Mouse (Mus musculus) embryonic facial prominence, embryonic 14.5 days (tissue): ENCODE measurements around the gene Cnnm1. TPM values are rescaled to one million over a fixed set of nuclear protein-coding genes. Genes with fewer than 3 reads are reported as not detected.

Experiments
- ATAC-seq: fragments of 200-750 bp; cut with Nextera tagmentation; 2 replicates; pipeline ENCODE4 v1.8.0; 2017; ENCODE audit warnings: low read depth, moderate number of reproducible peaks, moderate TSS enrichment
- DNase-seq: peaks from one replicate; pipeline ENCODE4 v3.0.0-alpha.2; 2015; ENCODE audit warnings: low spot score
- H3K27ac ChIP-seq: fragments of 300-500 bp; sonication (generic); replicated peaks from 2 replicates; pipeline ENCODE4 v1.5.1; 2014; ENCODE audit warnings: low read depth, mild to moderate bottlenecking, low read length, moderate library complexity
- H3K27me3 ChIP-seq: fragments of 300-500 bp; sonication (generic); replicated peaks from 2 replicates; pipeline ENCODE4 v1.6.1; 2014; ENCODE audit warnings: low read length; ENCODE audit not compliant: control insufficient read depth, insufficient read depth
- H3K36me3 ChIP-seq: fragments of 300-500 bp; sonication (generic); 2 replicates; pipeline ENCODE4 v1.6.1; 2014; ENCODE audit warnings: low read length, mixed read lengths; ENCODE audit not compliant: control insufficient read depth, insufficient read depth
- H3K4me1 ChIP-seq: fragments of 300-500 bp; sonication (generic); 2 replicates; pipeline ENCODE4 v1.6.1; 2014; ENCODE audit warnings: antibody characterized with exemption, low read length; ENCODE audit not compliant: control insufficient read depth, insufficient read depth
- H3K4me2 ChIP-seq: fragments of 300-500 bp; sonication (generic); 2 replicates; pipeline ENCODE4 v1.6.1; 2014; ENCODE audit warnings: low read depth, mild to moderate bottlenecking, low read length, moderate library complexity, mixed read lengths
- H3K4me3 ChIP-seq: fragments of 300-500 bp; sonication (generic); 2 replicates; pipeline ENCODE4 v1.5.1; 2014; ENCODE audit warnings: low read depth, mild to moderate bottlenecking, low read length
- H3K9ac ChIP-seq: fragments of 300-500 bp; sonication (generic); 2 replicates; pipeline ENCODE4 v1.6.1; 2014; ENCODE audit warnings: low read depth, mild to moderate bottlenecking, low read length, moderate library complexity, mixed read lengths
- H3K9me3 ChIP-seq: fragments of 300-500 bp; sonication (generic); 2 replicates; pipeline ENCODE4 v1.6.1; 2016; ENCODE audit warnings: low read length; ENCODE audit not compliant: control insufficient read depth
- WGBS: fragments of 180-500 bp; shearing (Covaris S2); extraction: QIAGEN DNeasy Blood & Tissue Kit; methylation state at CpG from one replicate; pipeline ENCODE4 v1.1.7; 2014; 5-methylcytosine and 5-hydroxymethylcytosine counted together
- polyA plus RNA-seq: library from polyadenylated mRNA; unstranded; fragments of >200 nt; fragmentation: Nextera tagmentation; extraction: Ambion mirVana; gene quantifications from 2 replicates; pipeline ENCODE4 v1.2.1, GENCODE M21; 2014

The Cnnm1 gene
- polyA plus RNA-seq, 1 experiment from 2014 or later = 0.96 TPM

GRCm38 (mm10) chr19:43440768-43441660 lies 778 bp downstream of the Cnnm1 start:
- Histone ChIP-seq H3K4me3 (peak overlapping the region; percentile 70), H3K4me2 (peak overlapping the region; percentile 100), H3K4me1 (peaks cover 3% of the 10 kb centered on the region; the same call in 1 of the 2 replicates), H3K27ac (peak overlapping the region; percentile 48; the same call in 1 of the 2 replicates), H3K9me3 (no peaks in the 10 kb centered on the region; the same call in 1 of the 2 replicates), H3K36me3 (no peaks in the 10 kb centered on the region), H3K9ac (peak overlapping the region; percentile 69), H3K27me3 (peaks cover 49% of the 10 kb centered on the region)
- DNase-seq (peak; percentile 34), ATAC-seq (peak; percentile 48)
- WGBS = under 1% methylated on average over 26 of the region's 118 CpGs

GRCm38 (mm10) chr19:43441661-43441990 lies 1.4 kb downstream of the Cnnm1 start:
- Histone ChIP-seq H3K4me1 (peaks cover 3% of the 10 kb centered on the region; the same call in 1 of the 2 replicates), H3K27ac (no peak overlapping the region), H3K4me3 (peak overlapping the region; percentile 70), H3K9ac (peak overlapping the region; percentile 69), H3K9me3 (no peaks in the 10 kb centered on the region; the same call in 1 of the 2 replicates), H3K36me3 (no peaks in the 10 kb centered on the region), H3K27me3 (peaks cover 49% of the 10 kb centered on the region), H3K4me2 (peak overlapping the region; percentile 100)
- DNase-seq = no peak
- WGBS = 12% methylated on average over 17 of the region's 17 CpGs
- ATAC-seq = 0 out of 2 replicates have a peak, but pooled peaks have one; percentile 9

DNA sequence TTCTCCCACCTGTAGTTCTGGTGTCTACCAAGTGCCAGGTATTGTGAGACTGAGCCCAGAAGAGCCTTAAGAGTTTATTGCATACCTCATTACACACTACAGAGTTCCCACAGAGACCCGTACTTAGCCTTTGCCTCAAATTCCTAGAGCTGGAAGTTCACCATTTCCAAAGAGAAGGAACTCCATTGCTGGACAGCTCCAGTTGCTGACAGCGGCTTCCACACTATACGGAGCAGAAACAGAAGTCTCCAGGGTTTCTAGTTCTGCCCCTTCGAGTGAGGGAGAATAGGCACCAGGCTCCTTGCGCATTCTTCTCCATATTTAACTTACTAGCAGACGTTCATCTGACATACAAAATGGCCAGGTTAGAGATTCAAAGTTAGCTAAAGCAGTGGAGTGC lies 2.0 kb downstream of the Cnnm1 start:
- WGBS = 25% methylated on average over 6 of the region's 6 CpGs
- no peak for ATAC-seq
- H3K4me3 ChIP-seq = peak overlapping the region; percentile 70
- H3K36me3 ChIP-seq = no peaks in the 10 kb centered on the region
- H3K4me2 ChIP-seq = peak overlapping the region; percentile 100
- no peaks in the 10 kb centered on the region; the same call in 1 of the 2 replicates for H3K9me3 ChIP-seq
- H3K27ac ChIP-seq = no peak overlapping the region
- peaks cover 49% of the 10 kb centered on the region for H3K27me3 ChIP-seq
- H3K9ac ChIP-seq = no peak overlapping the region
- peaks cover 3% of the 10 kb centered on the region; the same call in 1 of the 2 replicates for H3K4me1 ChIP-seq
- peak; percentile 67 for DNase-seq

DNA sequence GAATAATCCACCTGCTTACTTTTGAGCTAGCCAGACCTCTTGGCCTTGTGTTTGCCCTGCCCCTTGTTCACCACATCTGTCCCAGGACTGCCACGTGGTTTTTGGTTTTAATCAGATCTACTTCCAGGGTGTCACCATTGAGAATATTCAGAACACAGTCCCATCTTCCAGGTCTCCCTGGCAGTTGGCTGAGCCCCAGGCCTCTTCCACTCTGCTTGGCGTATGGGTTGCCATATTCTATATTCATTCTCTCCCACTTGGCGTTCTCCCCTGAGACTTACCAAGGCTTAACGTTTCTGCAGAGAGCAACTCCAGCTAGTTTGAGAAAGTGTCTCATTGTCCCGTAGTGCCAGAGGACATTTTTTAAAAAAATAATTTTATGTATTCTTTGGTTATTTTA lies 2.7 kb downstream of the Cnnm1 start:
- Histone ChIP-seq H3K4me2 (0 out of 2 replicates have a peak overlapping the region, but pooled peaks have one; percentile 100), H3K27ac (no peak overlapping the region), H3K4me3 (peak overlapping the region; percentile 70; the same call in 1 of the 2 replicates), H3K27me3 (peaks cover 49% of the 10 kb centered on the region), H3K9me3 (no peaks in the 10 kb centered on the region; the same call in 1 of the 2 replicates), H3K4me1 (peaks cover 3% of the 10 kb centered on the region; the same call in 1 of the 2 replicates), H3K36me3 (no peaks in the 10 kb centered on the region), H3K9ac (no peak overlapping the region)
- DNase-seq (no peak), ATAC-seq (no peak)
- WGBS = 84% methylated on average over 5 of the region's 5 CpGs

- Histone ChIP-seq H3K9me3 (no peaks in the 10 kb centered on the region; the same call in 1 of the 2 replicates), H3K36me3 (no peaks in the 10 kb centered on the region), H3K4me2 (no peak overlapping the region), H3K27ac (no peak overlapping the region), H3K4me3 (no peak overlapping the region), H3K27me3 (peaks cover 38% of the 10 kb centered on the region), H3K4me1 (peaks cover 3% of the 10 kb centered on the region; the same call in 1 of the 2 replicates), H3K9ac (no peak overlapping the region)
- DNase-seq = peak; percentile 63
- no peak for ATAC-seq
- WGBS = 64% methylated on average over 6 of the region's 6 CpGs
Observed at GRCm38 (mm10) chr19:43444636-43445205, 4.5 kb downstream of the Cnnm1 start.

DNA sequence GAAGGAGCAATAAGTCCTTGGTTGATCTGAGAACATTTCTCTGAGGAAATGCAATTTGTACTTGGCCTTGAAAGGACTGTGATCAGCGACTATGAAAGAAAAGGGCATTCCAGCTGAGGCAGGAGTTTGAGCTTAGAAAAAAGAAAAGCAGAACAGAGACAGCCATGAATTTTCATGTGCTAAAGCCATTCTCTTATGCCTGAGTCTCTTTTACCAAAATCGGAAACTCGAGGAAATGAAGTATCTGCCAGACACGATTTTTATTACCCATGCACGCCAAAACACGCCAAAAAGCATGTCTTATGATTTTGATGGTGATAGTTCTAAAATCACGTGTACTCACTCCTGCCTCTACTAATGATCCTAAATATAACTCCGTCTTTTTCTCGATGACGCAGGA lies 11.3 kb downstream of the Cnnm1 start:
- Histone ChIP-seq H3K36me3 (no peaks in the 10 kb centered on the region), H3K4me3 (no peak overlapping the region), H3K4me2 (no peak overlapping the region), H3K27ac (no peak overlapping the region), H3K27me3 (no peaks in the 10 kb centered on the region), H3K4me1 (no peaks in the 10 kb centered on the region; the same call in 1 of the 2 replicates), H3K9ac (no peak overlapping the region), H3K9me3 (no peaks in the 10 kb centered on the region)
- DNase-seq = no peak
- ATAC-seq = no peak
- 79% methylated on average over 10 of the region's 10 CpGs for WGBS

- 81% methylated on average over 5 of the region's 5 CpGs for WGBS
- H3K4me3 ChIP-seq = no peak overlapping the region
- no peaks in the 10 kb centered on the region; the same call in 1 of the 2 replicates for H3K4me1 ChIP-seq
- H3K9ac ChIP-seq = no peak overlapping the region
- no peaks in the 10 kb centered on the region for H3K27me3 ChIP-seq
- H3K9me3 ChIP-seq = no peaks in the 10 kb centered on the region
- H3K36me3 ChIP-seq = no peaks in the 10 kb centered on the region
- ATAC-seq (no peak), DNase-seq (no peak)
- H3K4me2 ChIP-seq = no peak overlapping the region
- no peak overlapping the region for H3K27ac ChIP-seq
Observed at GRCm38 (mm10) chr19:43452176-43452575, 11.9 kb downstream of the Cnnm1 start.

GRCm38 (mm10) chr19:43453025-43453424 lies 12.8 kb downstream of the Cnnm1 start:
- no peak for ATAC-seq
- Histone ChIP-seq H3K27ac (no peak overlapping the region), H3K4me2 (no peak overlapping the region), H3K4me1 (no peaks in the 10 kb centered on the region; the same call in 1 of the 2 replicates), H3K4me3 (no peak overlapping the region), H3K27me3 (no peaks in the 10 kb centered on the region), H3K9ac (no peak overlapping the region), H3K9me3 (no peaks in the 10 kb centered on the region), H3K36me3 (no peaks in the 10 kb centered on the region)
- DNase-seq = no peak
- WGBS = 88% methylated on average over 4 of the region's 4 CpGs
